Mouse (Mus musculus) lung, embryonic 16.5 days (tissue): Measurements from ENCODE around the gene Med13l. TPM values are rescaled to one million over a fixed set of nuclear protein-coding genes. Genes with fewer than 3 reads are reported as not detected.
A peak's percentile ranks its signal among the peaks of the same experiment; 100 is the strongest.

Experiments used
- ATAC-seq: fragments of 200-750 bp; cut with Nextera tagmentation; 2 replicates; pipeline ENCODE4 v1.8.0; 2017; ENCODE audit warnings: low read depth, mild to moderate bottlenecking, moderate library complexity
- H3K27ac ChIP-seq: fragments of 300-500 bp; sonication (generic); 2 replicates; pipeline ENCODE4 v1.5.1; 2014; ENCODE audit warnings: mild to moderate bottlenecking, control low read depth, low read length
- H3K27me3 ChIP-seq: fragments of 300-500 bp; sonication (generic); 2 replicates; pipeline ENCODE4 v1.6.1; 2014; ENCODE audit warnings: low read depth, low read length, mixed read lengths; ENCODE audit not compliant: control insufficient read depth, insufficient read depth
- H3K36me3 ChIP-seq: fragments of 300-500 bp; sonication (generic); 2 replicates; pipeline ENCODE4 v1.6.1; 2014; ENCODE audit warnings: low read length; ENCODE audit not compliant: control insufficient read depth, insufficient read depth
- H3K4me1 ChIP-seq: fragments of 300-500 bp; sonication (generic); replicated peaks from 2 replicates; pipeline ENCODE4 v1.6.1; 2014; ENCODE audit warnings: low read length, mixed read lengths; ENCODE audit not compliant: control insufficient read depth, insufficient read depth
- H3K4me2 ChIP-seq: fragments of 300-500 bp; sonication (generic); 2 replicates; pipeline ENCODE4 v1.6.1; 2014; ENCODE audit warnings: low read depth, low read length, control low read depth
- H3K4me3 ChIP-seq: fragments of 300-500 bp; sonication (generic); 2 replicates; pipeline ENCODE4 v1.5.1; 2014; ENCODE audit warnings: mild to moderate bottlenecking, low read length, control low read depth
- H3K9ac ChIP-seq: fragments of 300-500 bp; sonication (generic); 2 replicates; pipeline ENCODE4 v1.6.1; 2014; ENCODE audit warnings: low read length, control low read depth
- H3K9me3 ChIP-seq: fragments of 300-500 bp; sonication (generic); 2 replicates; pipeline ENCODE4 v1.6.1; 2016; ENCODE audit warnings: low read length; ENCODE audit not compliant: control insufficient read depth
- WGBS: fragments of 180-500 bp; shearing (Covaris S2); extraction: QIAGEN DNeasy Blood & Tissue Kit; methylation state at CpG from one replicate; pipeline ENCODE4 v1.1.7; 2014; 5-methylcytosine and 5-hydroxymethylcytosine counted together
- polyA plus RNA-seq: library from polyadenylated mRNA; unstranded; fragments of >200 nt; fragmentation: Nextera tagmentation; extraction: Ambion mirVana; gene quantifications from 2 replicates; pipeline ENCODE4 v1.2.1, GENCODE M21; 2015

The Med13l gene
- polyA plus RNA-seq, 1 experiment from 2014 or later, result 9.5 TPM

DNA sequence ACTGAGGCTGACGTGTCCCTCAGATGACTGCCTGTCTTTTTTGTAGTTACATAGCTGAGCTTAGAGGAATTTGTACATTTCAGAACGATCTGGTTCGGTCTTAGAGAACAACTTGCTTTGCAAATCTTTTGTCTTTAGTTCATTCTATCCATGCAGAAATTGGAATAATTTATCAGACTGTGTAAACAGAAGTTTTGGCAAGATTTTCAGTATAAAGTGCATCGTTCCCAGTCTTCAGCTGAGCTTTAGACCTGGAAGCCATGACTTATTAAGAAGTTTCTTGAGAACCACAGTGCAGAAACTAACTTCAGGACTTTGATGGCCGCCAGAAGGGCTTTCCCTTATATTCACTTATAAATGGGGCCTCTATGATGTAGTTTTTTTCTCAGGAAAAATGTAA is 67.2 kb downstream of the Med13l start:
- Histone ChIP-seq H3K9ac (no peak overlapping the region), H3K9me3 (no peaks in the 10 kb centered on the region), H3K4me2 (no peak overlapping the region), H3K36me3 (no peaks in the 10 kb centered on the region), H3K4me1 (peaks cover 14% of the 10 kb centered on the region), H3K27ac (no peak overlapping the region), H3K4me3 (no peak overlapping the region), H3K27me3 (no peaks in the 10 kb centered on the region)
- 55% methylated on average over 5 of the region's 5 CpGs for WGBS
- no peak for ATAC-seq

DNA sequence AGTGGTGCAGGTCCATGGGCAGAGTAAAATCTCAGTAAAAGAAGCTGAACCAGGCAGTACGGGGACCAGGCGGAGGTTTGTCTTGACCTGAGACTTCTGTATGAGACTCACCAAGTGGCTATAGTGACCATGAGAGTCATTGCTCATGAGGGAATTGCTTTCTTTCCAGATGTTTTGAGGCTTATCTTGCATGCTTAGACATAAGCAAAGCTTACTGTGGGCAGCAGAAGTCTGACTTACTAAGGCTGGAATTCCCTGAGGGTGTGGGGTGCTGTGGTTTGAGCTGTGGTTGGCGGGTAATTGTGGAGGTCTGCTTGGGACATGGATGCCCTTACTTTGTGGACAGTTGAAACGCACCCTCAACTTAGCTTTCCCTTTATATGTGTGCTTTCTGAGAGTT is 67.7 kb downstream of the Med13l start:
- WGBS, result 89% methylated on average over 4 of the region's 4 CpGs
- ATAC-seq, result no peak
- H3K4me1 ChIP-seq, result peaks cover 18% of the 10 kb centered on the region
- H3K27ac ChIP-seq, result no peak overlapping the region
- H3K4me2 ChIP-seq, result no peak overlapping the region
- H3K27me3 ChIP-seq, result no peaks in the 10 kb centered on the region
- H3K36me3 ChIP-seq, result no peaks in the 10 kb centered on the region
- H3K9ac ChIP-seq, result no peak overlapping the region
- no peaks in the 10 kb centered on the region for H3K9me3 ChIP-seq
- no peak overlapping the region for H3K4me3 ChIP-seq

DNA sequence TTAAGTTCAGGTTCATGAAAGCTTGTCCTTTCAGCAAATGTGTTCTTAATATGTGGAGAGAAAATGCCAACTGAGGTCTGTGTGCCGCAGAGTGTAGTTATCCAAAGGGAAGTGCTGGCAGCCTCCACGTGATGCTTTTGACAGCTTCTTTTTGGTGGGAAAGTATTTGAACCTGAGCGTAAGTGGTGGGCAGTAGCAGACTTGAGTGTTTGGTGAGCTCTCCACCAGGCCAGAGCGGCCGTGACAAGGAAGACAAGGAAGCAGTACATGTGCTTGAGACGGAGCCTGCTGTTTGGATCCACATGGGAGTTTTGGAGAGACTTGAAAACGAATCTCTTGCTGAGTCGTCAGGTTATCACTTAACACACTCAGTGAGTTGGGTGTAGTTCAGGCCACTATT is 71.9 kb downstream of the Med13l start:
- no peaks in the 10 kb centered on the region for H3K27me3 ChIP-seq
- peak; percentile 59 for ATAC-seq
- H3K4me2 ChIP-seq, result no peak overlapping the region
- whole genome bisulfite sequencing, result 24% methylated on average over 8 of the region's 8 CpGs
- no peak overlapping the region for H3K9ac ChIP-seq
- no peaks in the 10 kb centered on the region for H3K36me3 ChIP-seq
- no peaks in the 10 kb centered on the region for H3K9me3 ChIP-seq
- no peak overlapping the region for H3K27ac ChIP-seq
- peaks cover 23% of the 10 kb centered on the region for H3K4me1 ChIP-seq
- H3K4me3 ChIP-seq, result no peak overlapping the region

DNA sequence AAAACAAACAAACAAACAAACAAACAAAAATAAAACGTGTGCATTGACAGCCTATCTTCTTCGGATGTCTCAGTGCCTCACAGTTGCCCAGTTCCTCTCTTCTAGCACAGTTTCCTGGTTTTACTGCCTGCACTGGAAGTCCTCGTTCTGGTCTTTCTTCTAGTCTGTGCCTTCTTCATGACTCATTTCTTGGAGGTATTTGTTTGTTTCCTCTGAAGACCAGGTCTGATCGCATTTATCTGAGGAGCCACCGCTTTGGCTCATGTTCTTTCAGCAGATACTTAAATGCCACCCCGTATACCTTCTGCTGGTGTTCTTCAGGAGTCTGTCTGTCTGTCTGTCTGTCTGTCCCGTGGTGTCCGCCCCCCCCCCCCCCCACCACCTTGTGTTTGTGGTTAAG is 72.6 kb downstream of the Med13l start:
- no peaks in the 10 kb centered on the region for H3K36me3 ChIP-seq
- no peak for ATAC-seq
- no peak overlapping the region for H3K4me3 ChIP-seq
- 54% methylated on average over 8 of the region's 8 CpGs for WGBS
- no peak overlapping the region for H3K4me2 ChIP-seq
- H3K9me3 ChIP-seq, result no peaks in the 10 kb centered on the region
- no peak overlapping the region for H3K27ac ChIP-seq
- peaks cover 21% of the 10 kb centered on the region for H3K4me1 ChIP-seq
- H3K9ac ChIP-seq, result no peak overlapping the region
- no peaks in the 10 kb centered on the region for H3K27me3 ChIP-seq

DNA sequence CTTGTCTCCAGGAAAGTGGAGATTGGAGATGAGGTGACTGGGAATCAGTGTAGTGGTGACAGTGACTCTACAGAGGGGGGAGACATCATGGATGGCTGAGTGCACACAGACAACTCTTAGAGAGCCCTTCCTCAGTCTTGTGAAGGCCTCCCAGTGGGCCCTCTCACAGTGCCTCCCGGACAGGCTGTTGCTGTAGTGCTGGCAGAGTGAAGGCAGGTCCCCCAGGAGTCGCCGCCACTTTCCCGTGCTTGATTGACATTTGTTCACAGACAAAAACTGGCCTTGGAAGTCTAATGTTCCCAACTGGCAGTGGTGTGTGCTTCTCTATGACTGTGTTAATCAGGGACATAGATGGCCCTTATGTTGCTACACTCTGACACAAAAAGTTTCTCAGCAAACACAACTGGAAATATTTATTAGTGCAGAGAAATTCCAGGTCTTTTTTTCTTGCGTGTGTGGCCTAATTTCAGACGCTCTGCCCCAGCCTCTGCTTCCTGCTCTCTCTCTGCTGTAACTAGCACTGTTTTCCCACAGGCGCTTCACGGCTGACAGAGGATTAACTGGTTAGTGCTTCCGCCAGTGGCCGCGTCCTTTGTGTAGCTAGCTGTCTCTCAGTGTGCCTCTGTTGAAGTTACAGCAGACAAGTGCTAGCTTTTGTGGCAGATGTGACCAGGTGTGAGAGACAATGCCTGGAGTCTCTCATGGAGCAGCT is 75.2 kb downstream of the Med13l start:
- 46% methylated on average over 11 of the region's 11 CpGs for WGBS
- H3K9me3 ChIP-seq, result no peaks in the 10 kb centered on the region
- H3K4me2 ChIP-seq, result no peak overlapping the region
- ATAC-seq, result no peak
- H3K4me3 ChIP-seq, result no peak overlapping the region
- H3K4me1 ChIP-seq, result peaks cover 35% of the 10 kb centered on the region
- H3K27ac ChIP-seq, result no peak overlapping the region
- no peak overlapping the region for H3K9ac ChIP-seq
- H3K36me3 ChIP-seq, result no peaks in the 10 kb centered on the region
- no peaks in the 10 kb centered on the region for H3K27me3 ChIP-seq

DNA sequence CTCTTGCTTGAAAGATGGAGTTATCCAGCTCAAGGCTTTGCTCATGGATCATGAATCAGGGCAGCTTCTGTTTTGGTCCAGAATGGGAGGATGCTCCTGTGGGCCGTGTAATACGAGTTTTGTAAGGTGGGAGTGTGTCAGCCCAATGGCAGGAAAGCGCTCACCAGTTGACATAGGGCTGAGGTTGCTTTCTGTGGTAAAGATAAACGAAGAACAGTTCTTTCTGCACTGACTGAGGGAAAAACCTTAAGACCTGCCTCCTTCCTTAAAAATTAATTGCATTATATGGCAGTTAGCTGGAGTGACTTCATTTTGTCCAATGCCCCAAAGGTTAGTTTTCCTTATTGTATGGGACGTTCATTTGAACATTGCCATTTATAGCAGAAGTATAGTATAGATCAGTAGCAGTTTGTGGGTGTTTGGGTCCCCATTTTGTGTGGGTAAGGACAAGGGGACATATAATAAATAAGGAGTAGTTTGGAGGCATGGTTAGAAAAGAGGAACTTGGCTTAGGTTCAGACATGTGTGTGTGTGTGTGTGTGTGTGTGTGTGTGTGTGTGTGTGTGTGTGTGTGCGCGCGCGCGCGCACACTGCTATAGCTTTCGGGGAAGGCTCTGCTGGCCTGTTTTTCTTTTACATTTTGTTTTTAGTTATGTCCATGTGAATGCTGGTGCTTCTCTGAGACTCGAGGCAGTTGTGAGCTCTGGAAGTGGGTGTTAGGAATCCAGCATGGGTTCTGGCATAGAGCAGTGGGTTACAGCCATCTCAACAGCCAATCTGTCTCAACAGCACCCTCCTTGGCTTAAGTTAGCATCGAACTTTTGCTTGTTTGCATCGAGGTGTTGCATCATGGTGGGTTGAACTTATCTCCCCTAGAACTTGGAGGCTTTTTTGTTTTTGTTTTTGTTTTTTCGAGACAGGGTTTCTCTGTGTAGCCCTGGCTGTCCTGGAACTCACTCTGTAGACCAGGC is 76.2 kb downstream of the Med13l start:
- Histone ChIP-seq H3K27ac (no peak overlapping the region), H3K9ac (no peak overlapping the region), H3K36me3 (no peaks in the 10 kb centered on the region), H3K4me2 (no peak overlapping the region), H3K4me3 (no peak overlapping the region), H3K4me1 (peaks cover 34% of the 10 kb centered on the region), H3K9me3 (no peaks in the 10 kb centered on the region), H3K27me3 (no peaks in the 10 kb centered on the region)
- ATAC-seq, result no peak
- 79% methylated on average over 16 of the region's 16 CpGs for WGBS

DNA sequence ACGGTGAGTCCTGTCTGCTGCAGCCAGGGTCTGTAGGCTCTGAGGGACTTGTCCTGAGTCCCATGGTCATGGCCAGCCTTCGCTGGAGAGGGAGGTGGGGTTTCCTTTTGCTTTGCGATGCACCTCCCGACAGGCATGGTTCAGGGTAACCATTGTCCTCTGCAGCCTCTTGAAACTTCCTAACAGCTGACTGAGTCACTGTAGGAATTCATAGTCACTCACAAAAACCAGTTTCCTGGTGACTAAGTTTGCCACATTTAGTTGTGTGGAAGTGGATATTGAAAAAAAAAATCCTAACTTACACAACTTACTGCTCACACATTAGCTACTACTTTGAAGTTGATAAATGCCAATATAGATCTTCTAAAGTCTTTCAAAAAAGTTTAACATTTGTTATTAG is 77.5 kb downstream of the Med13l start:
- H3K4me2 ChIP-seq, result no peak overlapping the region
- H3K4me1 ChIP-seq, result peaks cover 33% of the 10 kb centered on the region
- no peak overlapping the region for H3K4me3 ChIP-seq
- no peak overlapping the region for H3K27ac ChIP-seq
- no peak for ATAC-seq
- no peaks in the 10 kb centered on the region for H3K9me3 ChIP-seq
- 65% methylated on average over 4 of the region's 4 CpGs for WGBS
- H3K9ac ChIP-seq, result no peak overlapping the region
- no peaks in the 10 kb centered on the region for H3K36me3 ChIP-seq
- H3K27me3 ChIP-seq, result no peaks in the 10 kb centered on the region

DNA sequence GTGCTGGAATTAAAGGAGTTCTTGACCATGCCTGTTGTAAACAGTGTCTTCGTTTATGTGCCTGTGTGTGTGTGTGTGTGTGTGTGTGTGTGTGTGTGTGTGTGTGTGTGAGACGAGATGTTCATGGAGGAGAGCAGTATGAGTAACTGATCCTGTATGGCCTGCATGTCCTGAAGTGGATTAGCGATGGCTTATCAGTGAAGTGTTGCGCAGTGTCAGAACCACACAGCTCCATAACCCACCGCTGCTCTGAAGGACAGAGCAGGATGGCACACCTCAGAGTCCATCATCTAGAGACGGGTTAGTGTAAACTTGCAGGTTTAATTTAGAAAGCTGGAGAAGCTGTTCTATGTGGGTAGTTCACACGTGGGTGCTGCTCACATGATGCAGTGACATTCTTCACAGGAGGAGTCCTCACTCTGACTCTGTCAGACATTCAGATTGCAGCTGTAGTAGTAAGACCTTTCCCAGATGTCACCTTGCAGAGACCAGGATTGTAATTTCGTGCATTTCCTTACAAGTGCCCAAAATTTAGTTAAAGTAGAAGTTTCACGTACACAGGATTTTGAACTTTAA is 78.1 kb downstream of the Med13l start:
- Histone ChIP-seq H3K27ac (no peak overlapping the region), H3K4me1 (peaks cover 28% of the 10 kb centered on the region), H3K4me2 (no peak overlapping the region), H3K9me3 (no peaks in the 10 kb centered on the region), H3K36me3 (no peaks in the 10 kb centered on the region), H3K9ac (no peak overlapping the region), H3K27me3 (no peaks in the 10 kb centered on the region), H3K4me3 (no peak overlapping the region)
- no peak for ATAC-seq
- WGBS, result 57% methylated on average over 9 of the region's 9 CpGs

DNA sequence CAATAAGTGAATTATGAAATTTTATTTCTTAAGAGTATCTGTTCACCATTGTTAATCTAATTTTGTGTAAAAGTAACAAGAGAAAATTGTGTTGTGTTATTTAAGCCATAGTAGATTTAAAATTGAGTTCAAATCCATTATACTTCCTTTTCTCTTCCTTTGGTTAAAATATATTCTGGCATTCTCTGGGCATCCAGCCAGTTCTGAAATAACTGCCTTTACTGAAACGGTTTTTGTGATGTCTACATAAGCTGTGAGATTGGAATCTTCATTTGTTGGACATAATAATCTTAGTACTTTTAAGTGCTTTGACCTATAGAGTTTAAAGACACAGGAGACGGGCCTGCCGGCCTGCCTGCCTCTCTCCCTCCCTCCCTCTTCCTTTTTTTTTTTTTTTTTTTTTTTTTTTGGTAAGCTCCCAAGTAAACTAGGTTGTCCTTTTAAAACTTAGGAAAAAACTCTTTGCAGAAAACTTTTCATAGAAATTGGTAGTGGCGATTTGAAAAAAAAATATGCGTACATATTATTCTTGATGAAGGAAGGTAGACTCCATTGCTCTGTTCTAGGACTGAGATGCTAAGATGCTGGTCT is 78.7 kb downstream of the Med13l start:
- Histone ChIP-seq H3K9ac (no peak overlapping the region), H3K36me3 (no peaks in the 10 kb centered on the region), H3K27ac (no peak overlapping the region), H3K4me1 (peaks cover 31% of the 10 kb centered on the region), H3K27me3 (no peaks in the 10 kb centered on the region), H3K4me2 (no peak overlapping the region), H3K4me3 (no peak overlapping the region), H3K9me3 (no peaks in the 10 kb centered on the region)
- 0 out of 2 replicates have a peak, but pooled peaks have one; percentile 41 for ATAC-seq
- 41% methylated on average over 5 of the region's 5 CpGs for WGBS
